Mouse (Mus musculus) liver, adult 2 months (tissue): ENCODE results near the gene Itgb5. TPM values are rescaled to one million over a fixed set of nuclear protein-coding genes. Genes with fewer than 3 reads are reported as not detected.
A peak's percentile ranks its signal among the peaks of the same experiment; 100 is the strongest.

ENCODE experiments used
- DNase-seq: peaks from one replicate; pipeline ENCODE4 v3.0.0-alpha.2; 2011; ENCODE audit warnings: low read depth, low spot score; ENCODE audit errors: extremely low read depth
- H3K27ac ChIP-seq: fragments of 200-500 bp; replicated peaks from 2 replicates; pipeline ENCODE4 v1.5.1; 2012; ENCODE audit warnings: low read depth, mild to moderate bottlenecking, control low read depth, inconsistent platforms, low read length; ENCODE audit not compliant: insufficient read depth
- H3K27me3 ChIP-seq: fragments of 200-500 bp; 2 replicates; pipeline ENCODE4 v1.6.1; 2012; ENCODE audit warnings: mild to moderate bottlenecking, moderate library complexity, low read length, inconsistent platforms; ENCODE audit not compliant: control insufficient read depth, insufficient read depth
- H3K36me3 ChIP-seq: fragments of 200-500 bp; 2 replicates; pipeline ENCODE4 v1.6.1; 2012; ENCODE audit warnings: low read length, inconsistent platforms; ENCODE audit not compliant: control insufficient read depth, insufficient read depth
- H3K4me1 ChIP-seq: fragments of 200-500 bp; 2 replicates; pipeline ENCODE4 v1.6.1; 2011; ENCODE audit warnings: low read length; ENCODE audit not compliant: control insufficient read depth, insufficient read depth
- H3K4me3 ChIP-seq: fragments of 200-500 bp; 2 replicates; pipeline ENCODE4 v1.5.1; 2011; ENCODE audit warnings: low read depth, mild to moderate bottlenecking, control low read depth, low read length, moderate library complexity; ENCODE audit not compliant: insufficient read depth
- H3K79me2 ChIP-seq: fragments of 200-500 bp; 2 replicates; pipeline ENCODE4 v1.6.1; 2012; ENCODE audit warnings: inconsistent platforms, mild to moderate bottlenecking, low read length, moderate library complexity; ENCODE audit not compliant: control insufficient read depth, insufficient read depth
- H3K9ac ChIP-seq: fragments of 200-500 bp; 2 replicates; pipeline ENCODE4 v1.6.1; 2012; ENCODE audit warnings: low read depth, mild to moderate bottlenecking, control low read depth, inconsistent platforms, low read length
- CTCF ChIP-seq: fragments of 200-500 bp; IDR thresholded peaks from 2 replicates; pipeline ENCODE4 v1.5.1; 2011; ENCODE audit warnings: low read depth, low read length, control low read depth
- POLR2A ChIP-seq: fragments of 200-500 bp; IDR thresholded peaks from 2 replicates; pipeline ENCODE4 v1.6.1; 2011; ENCODE audit warnings: low read length, control low read depth; ENCODE audit not compliant: insufficient read depth; ENCODE audit errors: extremely low read depth
- WGBS: fragments of 180-500 bp; shearing (Covaris S2); methylation state at CpG from one replicate; pipeline ENCODE4 v1.1.7; 2018; 5-methylcytosine and 5-hydroxymethylcytosine counted together
- polyA plus RNA-seq: library from polyadenylated mRNA; depleted of rRNA; stranded (reverse); fragments of >200 nt; gene quantifications from 2 replicates; pipeline ENCODE4 v1.2.3, GENCODE M21; 2012
- total RNA-seq: library from RNA; depleted of rRNA; stranded (reverse); fragments of >200 nt; gene quantifications from 2 replicates; pipeline ENCODE4 v1.2.3, GENCODE M21; 2014

Gene Itgb5
- total and polyA plus RNA-seq, 2 experiments = 36.1 to 54.6 TPM

- Histone ChIP-seq H3K36me3 (no peaks in the 10 kb centered on the region), H3K9ac (no peak overlapping the region), H3K4me3 (no peak overlapping the region), H3K27me3 (no peaks in the 10 kb centered on the region), H3K4me1 (peaks cover 25% of the 10 kb centered on the region), H3K79me2 (peaks cover 7% of the 10 kb centered on the region; the same call in 1 of the 2 replicates), H3K27ac (no peak overlapping the region)
- TF ChIP-seq POLR2A (no peak), CTCF (no peak)
- DNase-seq = no peak
- WGBS = 82% methylated on average over 4 of the region's 4 CpGs
These were observed 107.4 kb downstream of the Itgb5 start for GRCm38 (mm10) chr16:33936885-33937284.

- WGBS = 31% methylated on average over 8 of the region's 8 CpGs
- Histone ChIP-seq H3K4me1 (peaks cover 20% of the 10 kb centered on the region), H3K27me3 (no peaks in the 10 kb centered on the region), H3K36me3 (no peaks in the 10 kb centered on the region), H3K27ac (no peak overlapping the region), H3K9ac (no peak overlapping the region), H3K79me2 (peaks cover 7% of the 10 kb centered on the region; the same call in 1 of the 2 replicates), H3K4me3 (no peak overlapping the region)
- DNase-seq = peak; percentile 67
- TF ChIP-seq POLR2A (no peak), CTCF (no peak)
These were observed 108.1 kb downstream of the Itgb5 start for GRCm38 (mm10) chr16:33937567-33937966.

- peaks cover 17% of the 10 kb centered on the region for H3K4me1 ChIP-seq
- no peaks in the 10 kb centered on the region for H3K36me3 ChIP-seq
- no peaks in the 10 kb centered on the region for H3K27me3 ChIP-seq
- TF ChIP-seq POLR2A (no peak), CTCF (no peak)
- no peak overlapping the region for H3K9ac ChIP-seq
- peak; percentile 42 for DNase-seq
- no peak overlapping the region for H3K27ac ChIP-seq
- peaks cover 3% of the 10 kb centered on the region; the same call in 1 of the 2 replicates for H3K79me2 ChIP-seq
- H3K4me3 ChIP-seq = no peak overlapping the region
- WGBS = 83% methylated on average over 12 of the region's 12 CpGs
These were observed 109.1 kb downstream of the Itgb5 start for GRCm38 (mm10) chr16:33938311-33939132.

- Histone ChIP-seq H3K4me1 (peaks cover 17% of the 10 kb centered on the region), H3K4me3 (no peak overlapping the region), H3K79me2 (no peaks in the 10 kb centered on the region; the same call in 1 of the 2 replicates), H3K27ac (no peak overlapping the region), H3K9ac (no peak overlapping the region), H3K27me3 (no peaks in the 10 kb centered on the region), H3K36me3 (no peaks in the 10 kb centered on the region)
- DNase-seq = no peak
- TF ChIP-seq POLR2A (no peak), CTCF (no peak)
- 93% methylated on average over 2 of the region's 2 CpGs for WGBS
These were observed 109.7 kb downstream of the Itgb5 start for GRCm38 (mm10) chr16:33939133-33939531.

- H3K9ac ChIP-seq = no peak overlapping the region
- H3K79me2 ChIP-seq = no peaks in the 10 kb centered on the region; the same call in 1 of the 2 replicates
- no peak overlapping the region for H3K4me3 ChIP-seq
- H3K36me3 ChIP-seq = no peaks in the 10 kb centered on the region
- TF ChIP-seq POLR2A (no peak), CTCF (no peak)
- 83% methylated on average over 9 of the region's 9 CpGs for WGBS
- peaks cover 12% of the 10 kb centered on the region for H3K4me1 ChIP-seq
- DNase-seq = no peak
- H3K27ac ChIP-seq = no peak overlapping the region
- H3K27me3 ChIP-seq = no peaks in the 10 kb centered on the region
These were observed 110.2 kb downstream of the Itgb5 start for GRCm38 (mm10) chr16:33939636-33940035.

- no peak for TF ChIP-seq CTCF
- TF ChIP-seq POLR2A = no peak
- WGBS = 92% methylated on average over 5 of the region's 5 CpGs
- DNase-seq = no peak
- H3K4me3 ChIP-seq = no peak overlapping the region
- H3K4me1 ChIP-seq = peaks cover 12% of the 10 kb centered on the region
- no peak overlapping the region for H3K9ac ChIP-seq
- no peak overlapping the region for H3K27ac ChIP-seq
- no peaks in the 10 kb centered on the region; the same call in 1 of the 2 replicates for H3K79me2 ChIP-seq
- no peaks in the 10 kb centered on the region for H3K36me3 ChIP-seq
- no peaks in the 10 kb centered on the region for H3K27me3 ChIP-seq
These were observed 110.6 kb downstream of the Itgb5 start for GRCm38 (mm10) chr16:33940095-33940494.
